Mouse (Mus musculus) stomach, postnatal 0 days (tissue): Measurements from ENCODE around the gene Slc25a41. TPM values are rescaled to one million over a fixed set of nuclear protein-coding genes. Genes with fewer than 3 reads are reported as not detected.

Experiments used
- ATAC-seq: fragments of 200-750 bp; cut with Nextera tagmentation; 2 replicates; pipeline ENCODE4 v1.8.0; 2017; ENCODE audit not compliant: low FRiP score, low TSS enrichment
- DNase-seq: peaks from one replicate; pipeline ENCODE4 v3.0.0-alpha.2; 2016; ENCODE audit warnings: low spot score
- H3K27ac ChIP-seq: fragments of 300-500 bp; sonication (generic); replicated peaks from 2 replicates; pipeline ENCODE4 v1.5.1; 2014; ENCODE audit warnings: mild to moderate bottlenecking, control low read depth
- H3K27me3 ChIP-seq: fragments of 300-500 bp; sonication (generic); 2 replicates; pipeline ENCODE4 v1.6.1; 2014; ENCODE audit warnings: low read length; ENCODE audit not compliant: control insufficient read depth, insufficient read depth
- H3K36me3 ChIP-seq: fragments of 300-500 bp; sonication (generic); 2 replicates; pipeline ENCODE4 v1.6.1; 2014; ENCODE audit warnings: low read length, mixed read lengths; ENCODE audit not compliant: control insufficient read depth, insufficient read depth
- H3K4me1 ChIP-seq: fragments of 300-500 bp; sonication (generic); replicated peaks from 2 replicates; pipeline ENCODE4 v1.6.1; 2014; ENCODE audit warnings: antibody characterized with exemption; ENCODE audit not compliant: control insufficient read depth, insufficient read depth
- H3K4me2 ChIP-seq: fragments of 300-500 bp; sonication (generic); replicated peaks from 2 replicates; pipeline ENCODE4 v1.6.1; 2014; ENCODE audit warnings: low read depth, mild to moderate bottlenecking, control low read depth, moderate library complexity
- H3K4me3 ChIP-seq: fragments of 300-500 bp; sonication (generic); 2 replicates; pipeline ENCODE4 v1.5.1; 2014; ENCODE audit warnings: low read depth, low read length, control low read depth
- H3K9ac ChIP-seq: fragments of 300-500 bp; sonication (generic); 2 replicates; pipeline ENCODE4 v1.6.1; 2014; ENCODE audit warnings: mild to moderate bottlenecking, low read length, control low read depth, mixed read lengths
- H3K9me3 ChIP-seq: fragments of 300-500 bp; sonication (generic); 2 replicates; pipeline ENCODE4 v1.6.1; 2016; ENCODE audit warnings: low read length; ENCODE audit not compliant: control insufficient read depth
- CTCF ChIP-seq: IDR thresholded peaks from 2 replicates; pipeline ENCODE4 v1.5.1; 2016; ENCODE audit warnings: antibody characterized with exemption, low read depth, mild to moderate bottlenecking, moderate library complexity
- EP300 ChIP-seq: optimal IDR thresholded peaks from 2 replicates; pipeline ENCODE3; 2016; ENCODE audit warnings: antibody characterized with exemption
- WGBS: fragments of 180-500 bp; shearing (Covaris S2); extraction: QIAGEN DNeasy Blood & Tissue Kit; methylation state at CpG from one replicate; pipeline ENCODE4 v1.1.7; 2014; 5-methylcytosine and 5-hydroxymethylcytosine counted together
- polyA plus RNA-seq: library from polyadenylated mRNA; unstranded; fragments of >200 nt; fragmentation: Nextera tagmentation; extraction: Ambion mirVana; gene quantifications from 2 replicates; pipeline ENCODE4 v1.2.1, GENCODE M21; 2015

Gene Slc25a41
- polyA plus RNA-seq, 1 experiment from 2014 or later: not detected

DNA sequence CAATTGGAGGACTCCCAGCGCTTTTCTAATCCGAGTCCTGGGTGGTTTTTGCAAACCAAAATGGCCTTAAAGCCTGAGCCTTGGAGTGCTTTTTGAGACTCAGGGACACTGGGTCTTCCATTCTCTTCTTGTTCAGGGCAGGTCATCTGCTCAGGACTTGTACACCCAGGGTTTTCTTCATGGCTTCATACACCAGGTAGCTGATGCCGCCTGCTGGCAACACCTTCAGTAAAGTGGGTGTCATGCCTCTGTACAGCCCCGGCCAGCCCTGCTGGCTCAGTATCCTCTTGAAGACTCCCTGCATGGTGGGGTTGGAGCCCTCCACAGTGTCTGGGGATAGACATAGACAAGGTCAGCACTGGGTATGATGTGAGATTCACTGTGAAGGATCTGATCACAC lies 8.6 kb downstream of the Slc25a41 start:
- DNase-seq (no peak), ATAC-seq (no peak)
- Histone ChIP-seq H3K4me2 (no peak overlapping the region), H3K9ac (no peak overlapping the region), H3K9me3 (no peaks in the 10 kb centered on the region), H3K27ac (no peak overlapping the region), H3K4me3 (no peak overlapping the region), H3K4me1 (0 out of 2 replicates have a peak, but pooled peaks cover 3% of the 10 kb centered on the region), H3K36me3 (no peaks in the 10 kb centered on the region; the same call in 1 of the 2 replicates), H3K27me3 (no peaks in the 10 kb centered on the region)
- TF ChIP-seq CTCF: no peak
- TF ChIP-seq EP300: no peak
- WGBS: 88% methylated on average over 4 of the region's 4 CpGs

DNA sequence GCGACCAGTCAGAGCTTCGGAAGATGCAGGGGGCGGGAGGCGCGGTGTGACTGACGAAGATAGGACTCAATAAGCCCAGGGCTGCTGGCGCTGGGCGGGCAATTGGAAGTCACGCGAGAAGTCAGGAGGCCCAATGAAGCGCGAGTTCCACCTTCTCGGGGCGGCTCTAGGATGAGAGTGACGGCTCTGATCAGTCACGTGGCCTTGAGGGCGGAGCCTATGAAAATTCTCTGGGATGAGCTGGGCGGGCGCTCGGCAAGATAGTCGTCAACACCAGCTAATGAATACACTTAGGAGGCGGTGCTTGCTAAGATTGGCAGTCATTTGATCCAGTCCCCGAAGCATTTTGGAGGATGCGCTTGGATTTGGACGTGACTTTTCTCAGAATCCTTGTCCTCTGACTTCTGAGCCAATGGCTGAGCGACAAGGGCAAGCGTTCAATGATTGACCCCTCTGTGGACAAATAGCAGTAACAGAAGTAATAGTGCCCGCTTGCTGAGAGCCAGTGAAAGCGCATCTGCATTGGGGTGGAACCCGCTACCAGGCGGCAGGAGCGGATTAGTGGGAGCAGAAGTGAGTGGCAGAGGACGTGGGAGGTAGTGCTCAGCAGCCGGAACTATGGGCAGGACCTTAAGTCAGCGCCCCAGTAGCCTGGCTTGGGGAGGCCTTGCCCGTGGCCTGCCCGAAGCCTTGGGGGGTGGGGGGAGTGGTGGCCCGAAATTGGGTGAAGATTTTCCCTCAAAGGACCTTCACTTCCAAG lies 9.6 kb downstream of the Slc25a41 start:
- WGBS: under 1% methylated on average over 38 of the region's 38 CpGs
- no peaks in the 10 kb centered on the region for H3K27me3 ChIP-seq
- H3K27ac ChIP-seq: peak overlapping the region; percentile 84
- peaks cover 1% of the 10 kb centered on the region; the same call in 1 of the 2 replicates for H3K36me3 ChIP-seq
- TF ChIP-seq EP300: no peak
- peak; percentile 41 for TF ChIP-seq CTCF
- no peaks in the 10 kb centered on the region for H3K9me3 ChIP-seq
- peak; percentile 100 for DNase-seq
- H3K4me2 ChIP-seq: peak overlapping the region; percentile 57
- peak overlapping the region; percentile 63 for H3K9ac ChIP-seq
- 0 out of 2 replicates have a peak, but pooled peaks cover 3% of the 10 kb centered on the region for H3K4me1 ChIP-seq
- H3K4me3 ChIP-seq: peak overlapping the region; percentile 29
- peak; percentile 96 for ATAC-seq

DNA sequence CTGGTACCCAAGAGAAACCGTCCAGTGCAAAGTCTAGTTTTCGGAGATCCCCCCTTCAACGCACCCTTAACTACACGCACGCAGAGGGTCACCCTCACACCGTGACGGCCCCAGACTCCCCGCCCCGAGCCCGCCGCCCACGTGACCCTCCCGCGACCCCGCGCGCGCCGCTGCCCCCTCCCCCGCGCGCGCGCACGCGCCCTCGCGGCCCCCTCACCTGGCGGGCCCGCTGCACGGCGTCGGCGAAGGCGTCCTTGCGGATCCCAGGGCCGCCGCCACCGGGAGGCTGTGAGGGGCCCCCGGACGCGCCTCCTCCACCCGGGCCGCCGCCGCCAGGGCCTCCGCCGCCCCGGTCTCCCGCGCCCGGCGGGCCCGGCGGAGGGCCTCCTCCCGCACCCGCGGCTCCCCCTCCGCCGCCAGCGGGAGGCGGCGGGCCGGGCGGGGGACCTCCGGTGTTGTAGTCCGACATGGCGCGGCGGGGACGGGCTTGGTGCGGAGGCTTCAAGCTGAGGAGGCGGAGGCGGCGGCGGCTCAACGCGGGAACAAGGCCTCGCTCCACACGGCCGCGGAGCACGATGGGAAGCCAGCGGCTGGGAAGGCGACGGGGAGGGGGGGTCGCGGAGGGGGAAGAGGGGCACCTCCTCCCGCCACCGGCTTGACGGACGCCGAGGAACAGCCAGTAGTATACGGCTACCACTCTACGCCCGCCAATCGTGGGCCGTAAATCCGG lies 10.4 kb downstream of the Slc25a41 start, which contains the start of gene Khsrp:
Gene Khsrp (minus strand): TSS at position 592 of the 730 bp plus-strand sequence.
- under 1% methylated on average over 64 of the region's 99 CpGs for WGBS
- Histone ChIP-seq H3K36me3 (peaks cover 8% of the 10 kb centered on the region; the same call in 1 of the 2 replicates), H3K4me1 (0 out of 2 replicates have a peak, but pooled peaks cover 3% of the 10 kb centered on the region), H3K4me3 (peak within 1 kb of the TSS; percentile 82), H3K4me2 (peak within 1 kb of the TSS; percentile 67), H3K9me3 (no peaks in the 10 kb centered on the region), H3K9ac (peak within 1 kb of the TSS; percentile 100), H3K27me3 (no peaks in the 10 kb centered on the region), H3K27ac (peak within 1 kb of the TSS; percentile 95)
- DNase-seq (peak; percentile 51), ATAC-seq (no peak)
- no peak for TF ChIP-seq EP300
- no peak for TF ChIP-seq CTCF

DNA sequence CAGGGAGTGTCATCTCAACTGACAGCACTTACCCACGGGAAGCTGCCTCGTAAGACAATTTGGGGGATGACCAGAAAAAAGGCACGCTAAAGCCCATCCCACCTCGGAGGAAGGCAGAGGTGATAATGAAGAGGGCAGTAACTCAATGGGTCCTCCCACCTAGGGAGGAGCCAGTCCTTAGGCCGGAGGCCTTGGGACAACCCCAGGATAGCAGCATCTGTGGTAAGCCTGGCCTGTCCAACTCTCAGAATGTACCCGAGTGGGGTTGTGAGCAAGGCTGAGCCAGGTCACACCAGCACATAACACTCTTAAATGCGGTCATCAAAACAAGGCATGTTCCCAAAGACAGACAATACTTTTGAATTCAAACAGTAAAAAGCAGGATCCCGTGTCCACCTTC lies 11.8 kb downstream of the Slc25a41 start:
- Histone ChIP-seq H3K4me2 (peak overlapping the region; percentile 67), H3K4me3 (peak overlapping the region; percentile 82), H3K4me1 (0 out of 2 replicates have a peak, but pooled peaks cover 3% of the 10 kb centered on the region), H3K27me3 (no peaks in the 10 kb centered on the region), H3K9me3 (no peaks in the 10 kb centered on the region), H3K9ac (peak overlapping the region; percentile 100), H3K36me3 (peaks cover 19% of the 10 kb centered on the region), H3K27ac (no peak overlapping the region)
- WGBS: 16% methylated on average over 8 of the region's 8 CpGs
- no peak for TF ChIP-seq EP300
- no peak for TF ChIP-seq CTCF
- no peak for DNase-seq
- no peak for ATAC-seq

- no peak overlapping the region for H3K4me3 ChIP-seq
- H3K27ac ChIP-seq: no peak overlapping the region
- H3K36me3 ChIP-seq: peaks cover 38% of the 10 kb centered on the region
- WGBS: 80% methylated on average over 4 of the region's 4 CpGs
- no peaks in the 10 kb centered on the region for H3K27me3 ChIP-seq
- 0 out of 2 replicates have a peak, but pooled peaks cover 2% of the 10 kb centered on the region for H3K4me1 ChIP-seq
- H3K9me3 ChIP-seq: no peaks in the 10 kb centered on the region
- H3K4me2 ChIP-seq: no peak overlapping the region
- no peak overlapping the region for H3K9ac ChIP-seq
- DNase-seq (no peak), ATAC-seq (no peak)
- no peak for TF ChIP-seq CTCF
- TF ChIP-seq EP300: no peak
Observed at GRCm38 (mm10) chr17:57027471-57027870, 14.0 kb downstream of the Slc25a41 start.
